Mouse (Mus musculus): ENCODE measurements around the gene Slc18b1.

GRCm38 (mm10) chr10:23864362-23865312, 67.9 kb downstream of the Slc18b1 start:
- no peak for TF ChIP-seq POLR2A (IDR thresholded peaks at IDR 0.05; ENCODE audit: borderline replicate concordance, insufficient read depth, low read length)
- no peak for TF ChIP-seq CTCF (IDR thresholded peaks at IDR 0.05; ENCODE audit: borderline replicate concordance, insufficient read depth, low read depth, low read length)

Data from cerebellum, adult 2 months (tissue).